Mouse (Mus musculus): ENCODE measurements around the gene 1700028J19Rik. TPM values are rescaled to one million over a fixed set of nuclear protein-coding genes. Genes with fewer than 3 reads are reported as not detected.

1700028J19Rik gene
- 3.3 TPM for total RNA-seq (2023)

GRCm38 (mm10) chr7:44246055-44246983 lies at the start of gene 1700028J19Rik, which contains the start of gene 2410002F23Rik:
Gene 1700028J19Rik, minus strand, starts transcription at chr7:44246695.
Gene 2410002F23Rik, plus strand, starts transcription at chr7:44246722.

GRCm38 (mm10) chr7:44261147-44261546 lies 14.7 kb upstream of the 1700028J19Rik start, which contains the start of gene Gm15517:
Gene Gm15517, plus strand, starts transcription at chr7:44261447.

GRCm38 (mm10) chr7:44257278-44257677 lies 10.8 kb upstream of the 1700028J19Rik start, which contains the start of gene Acp4:
Gene Acp4, minus strand, starts transcription at chr7:44257378.

GRCm38 (mm10) chr7:44235909-44236308 lies 10.6 kb downstream of the 1700028J19Rik start, which contains the start of gene Gm36864:
Gene Gm36864, plus strand, starts transcription at chr7:44236177.

GRCm38 (mm10) chr7:44225076-44225475 lies 21.4 kb downstream of the 1700028J19Rik start, which contains the start of gene Klk1:
Gene Klk1, plus strand, starts transcription at chr7:44225360.

GRCm38 (mm10) chr7:44215645-44216044 lies 30.9 kb downstream of the 1700028J19Rik start, which contains the start of gene Klk1b5:
Gene Klk1b5, plus strand, starts transcription at chr7:44215945.

GRCm38 (mm10) chr7:44207135-44207534 lies 39.4 kb downstream of the 1700028J19Rik start, which contains the start of gene Klk1b4:
Gene Klk1b4, plus strand, starts transcription at chr7:44207435.

GRCm38 (mm10) chr7:44197891-44198290 lies 48.6 kb downstream of the 1700028J19Rik start, which contains the start of gene Klk1b3:
Gene Klk1b3, plus strand, starts transcription at chr7:44198191.

GRCm38 (mm10) chr7:44187936-44188335 lies 58.6 kb downstream of the 1700028J19Rik start, which contains the start of gene Klk1b24:
Gene Klk1b24, plus strand, starts transcription at chr7:44188236.

Other genes starting within 250 kb of the 1700028J19Rik start
- gene Klk1b26, start 234.5 kb downstream of the 1700028J19Rik start, total RNA-seq (2023): not detected
- gene Klk1b27, start 194.4 kb downstream of the 1700028J19Rik start, total RNA-seq (2023): not detected
- not detected for gene Klk1b21, start 144.4 kb downstream of the 1700028J19Rik start, total RNA-seq (2023)
- gene Klk1b22, start 134.0 kb downstream of the 1700028J19Rik start, total RNA-seq (2023): not detected
- not detected for gene Klk1b16, start 109.9 kb downstream of the 1700028J19Rik start, total RNA-seq (2023)
- gene Klk1b24, start 58.5 kb downstream of the 1700028J19Rik start, total RNA-seq (2023): not detected
- gene Klk1b3, start 48.5 kb downstream of the 1700028J19Rik start, total RNA-seq (2023): not detected
- not detected for gene Klk1b4, start 39.3 kb downstream of the 1700028J19Rik start, total RNA-seq (2023)
- gene Klk1b5, start 30.8 kb downstream of the 1700028J19Rik start, total RNA-seq (2023): not detected
- 0.82 TPM for gene Klk1, start 21.3 kb downstream of the 1700028J19Rik start, total RNA-seq (2023)
- gene Gm36864, start 10.5 kb downstream of the 1700028J19Rik start, total RNA-seq (2023): not detected
- gene 2410002F23Rik, start within 50 bp of the 1700028J19Rik start, total RNA-seq (2023): 214 TPM
- gene Acp4, start 10.7 kb upstream of the 1700028J19Rik start, total RNA-seq (2023): not detected
- not detected for gene Gm15517, start 14.8 kb upstream of the 1700028J19Rik start, total RNA-seq (2023)
- 0.67 TPM for gene Clec11a, start 60.2 kb upstream of the 1700028J19Rik start, total RNA-seq (2023)
- 3.0 TPM for gene Shank1, start 63.6 kb upstream of the 1700028J19Rik start, total RNA-seq (2023)
- not detected for gene Syt3, start 137.4 kb upstream of the 1700028J19Rik start, total RNA-seq (2023)
- not detected for gene 1700008O03Rik, start 139.1 kb upstream of the 1700028J19Rik start, total RNA-seq (2023)
- not detected for gene Lrrc4b, start 182.3 kb upstream of the 1700028J19Rik start, total RNA-seq (2023)
- gene Aspdh, start 218.7 kb upstream of the 1700028J19Rik start, total RNA-seq (2023): not detected
- gene Josd2, start 221.3 kb upstream of the 1700028J19Rik start, total RNA-seq (2023): 47.6 TPM
- 80.4 TPM for gene Emc10, start 249.8 kb upstream of the 1700028J19Rik start, total RNA-seq (2023)
- gene Fam71e1, start 249.9 kb upstream of the 1700028J19Rik start, total RNA-seq (2023): 6.6 TPM